Mouse (Mus musculus): ENCODE data around the gene Gnb1l.

DNA sequence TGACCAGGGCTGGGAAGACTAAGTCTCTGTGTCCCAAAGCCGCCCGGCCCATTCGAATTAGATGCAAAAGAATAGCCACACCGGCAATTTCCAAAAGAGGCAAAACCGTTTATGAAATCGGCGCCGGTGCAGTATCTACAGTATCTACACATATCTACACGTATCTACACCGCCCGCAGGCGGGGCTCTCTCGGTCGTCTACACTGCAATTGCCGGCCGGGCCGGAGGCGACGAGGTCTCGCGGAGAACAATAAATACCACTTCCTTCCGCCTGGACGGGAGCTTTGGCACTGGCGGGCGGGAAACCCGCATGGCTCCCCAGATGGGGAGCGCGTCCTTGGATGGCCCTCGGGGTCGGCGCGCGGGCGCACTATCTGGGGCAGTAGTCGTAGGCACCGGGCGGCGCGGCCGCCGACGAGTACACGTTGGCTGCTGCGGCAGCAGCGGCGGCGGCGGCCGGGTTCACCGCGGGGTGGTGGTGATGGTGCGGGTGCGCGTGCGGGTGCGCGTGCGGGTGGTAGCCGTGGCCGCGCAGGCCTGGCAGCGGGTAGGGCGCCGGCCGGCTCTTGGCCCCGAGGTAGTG, 83.2 kb downstream of the Gnb1l start:
- TF ChIP-seq POLR2A (IDR thresholded peaks at IDR 0.05; ENCODE audit: low read depth, low read length) (no peak), CTCF (IDR thresholded peaks at IDR 0.05; ENCODE audit: extremely low read depth, insufficient read length, insufficient replicate concordance, low read depth, low read length) (no peak)
